Mouse (Mus musculus): ENCODE measurements at regions not wholly inside any gene's neighbourhood (a gene's known extent, or its start where the extent isn't known, plus 50 kb on each side); places are given as distances from the start of the nearest gene placed in this dataset.

DNA sequence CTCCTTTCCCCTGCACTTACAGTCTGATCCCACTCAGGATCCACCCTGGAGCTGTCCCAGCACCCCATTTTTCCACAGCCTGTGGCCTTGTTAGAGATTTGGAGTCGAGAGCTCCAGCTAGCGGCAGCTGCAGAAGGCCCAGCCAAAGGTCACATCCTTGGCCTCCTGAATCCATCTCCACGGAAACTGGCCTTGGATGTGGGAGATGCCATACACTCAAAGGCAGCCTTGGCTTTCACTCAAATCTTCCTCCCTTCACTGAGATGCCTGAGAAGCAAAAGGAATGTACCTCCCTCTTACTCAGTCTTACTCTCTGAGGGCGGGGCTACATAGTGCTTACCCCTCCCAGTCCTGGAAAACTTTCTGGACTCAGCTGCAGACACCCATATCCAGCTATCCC is 56.2 kb upstream of the Ky start:
- DNase-seq (ENCODE audit: low read depth, low spot score): no peak

DNA sequence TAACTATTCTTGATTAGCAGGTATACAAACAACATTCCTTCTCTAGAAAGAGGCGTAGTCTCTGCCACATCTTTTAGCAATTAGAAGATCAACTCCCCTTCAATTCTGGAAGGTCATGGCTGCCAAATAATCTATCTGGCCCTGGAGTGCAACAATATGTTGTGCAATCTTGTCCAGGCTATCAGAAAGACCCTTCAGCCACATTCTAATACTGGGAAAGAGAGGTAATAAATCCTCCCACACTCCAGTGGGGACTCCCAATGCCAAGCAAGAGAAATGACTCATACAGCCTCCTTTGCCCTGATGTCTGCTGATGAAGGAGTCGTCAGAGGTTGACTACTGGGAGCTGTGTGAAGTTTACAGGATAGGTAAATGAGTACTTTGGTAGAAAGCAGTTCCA is 59.5 kb upstream of the Ky start:
- DNase-seq (ENCODE audit: low read depth, low spot score): no peak

DNA sequence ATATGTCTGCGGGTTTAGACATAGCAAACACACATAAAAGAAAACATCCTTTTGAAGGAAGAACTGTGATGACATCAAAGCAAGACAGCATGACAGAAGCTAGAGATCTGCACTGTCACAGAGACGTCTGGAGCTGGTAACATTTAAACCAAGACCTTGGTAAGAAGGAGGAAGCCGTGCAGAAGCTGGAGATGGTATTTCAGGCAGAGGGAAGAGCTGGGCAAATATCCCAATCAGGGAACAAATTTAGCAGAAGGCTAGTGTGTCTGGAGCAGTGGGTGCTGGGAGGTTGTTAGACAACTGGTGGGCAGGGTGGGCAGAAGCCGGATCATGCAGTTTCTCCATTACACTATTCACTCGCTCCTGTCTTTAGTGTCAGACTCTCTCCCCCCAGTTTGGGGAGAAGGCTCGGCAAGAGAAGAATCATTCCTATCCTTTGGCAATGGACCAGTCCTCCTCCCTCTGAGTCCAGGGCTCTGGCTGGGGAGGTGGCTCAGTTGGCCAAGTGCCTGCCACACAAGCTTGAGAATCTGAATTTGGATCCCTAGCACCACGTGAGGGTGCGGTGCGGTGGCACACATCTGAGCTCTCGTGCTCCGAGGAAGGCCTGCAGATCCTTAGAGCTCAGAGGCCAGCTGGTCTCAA is 63.2 kb upstream of the Ky start:
- no peak for DNase-seq (ENCODE audit: low read depth, low spot score)

DNA sequence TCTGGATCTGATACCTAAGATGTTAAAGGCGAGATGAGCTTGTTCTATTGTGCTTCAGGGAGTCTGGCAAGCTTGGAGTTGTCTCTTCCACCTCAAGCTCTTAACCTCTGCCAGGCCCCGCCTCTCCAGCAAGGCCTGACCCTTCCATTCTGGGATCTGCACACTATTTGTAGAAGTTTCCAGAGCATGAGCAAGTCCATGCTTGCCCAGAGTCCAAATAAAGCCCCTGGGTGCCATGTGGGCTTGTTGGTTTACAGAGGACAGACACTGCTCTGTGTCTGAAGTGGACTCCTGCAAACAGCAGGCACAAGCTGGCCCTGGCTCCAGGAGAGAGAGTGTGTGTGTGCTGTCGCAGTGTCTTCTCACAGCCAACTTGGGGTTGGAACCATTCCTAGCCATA is 67.9 kb upstream of the Ky start:
- no peak for DNase-seq (ENCODE audit: low read depth, low spot score)

DNA sequence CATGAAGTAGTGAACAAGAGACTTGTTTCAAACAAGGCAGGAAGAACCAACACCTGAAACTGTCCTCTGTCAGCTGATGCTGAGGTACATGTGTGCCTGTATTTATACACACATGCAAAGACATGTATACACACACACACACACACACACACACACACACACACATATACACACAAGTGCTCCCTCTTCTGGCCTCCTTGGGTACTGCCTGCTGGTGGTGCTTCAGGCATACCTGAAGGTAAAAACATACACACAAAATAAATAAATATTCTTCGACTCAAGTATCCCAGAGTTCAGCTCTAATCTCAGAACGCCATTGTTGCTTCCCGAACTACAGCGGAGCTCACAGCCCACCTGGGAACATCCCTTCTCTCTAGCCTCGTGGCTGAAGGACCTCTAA is 69.2 kb upstream of the Ky start:
- peak; percentile 54 for DNase-seq (ENCODE audit: low read depth, low spot score)

DNA sequence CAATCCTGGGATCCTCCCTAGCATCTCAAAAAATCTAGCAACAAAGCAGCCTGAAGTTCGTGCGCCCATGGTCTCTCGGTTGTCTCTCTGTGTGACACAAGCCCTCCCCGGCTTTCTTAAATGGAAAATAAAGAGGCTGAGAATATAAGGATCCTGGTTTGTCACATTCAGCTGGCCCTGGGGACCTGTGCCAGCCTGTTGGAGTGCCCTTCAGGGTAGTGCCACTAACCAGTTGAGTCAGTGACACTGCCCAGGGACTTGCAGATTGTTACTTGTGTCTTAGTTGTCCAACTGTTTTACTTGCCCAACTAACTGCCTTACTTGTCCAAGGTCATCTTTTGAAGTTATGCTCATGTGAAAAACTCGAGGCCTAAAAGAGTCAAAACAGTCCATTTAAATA is 73.5 kb upstream of the Ephb1 start:
- no peak for DNase-seq (ENCODE audit: low read depth, low spot score)

DNA sequence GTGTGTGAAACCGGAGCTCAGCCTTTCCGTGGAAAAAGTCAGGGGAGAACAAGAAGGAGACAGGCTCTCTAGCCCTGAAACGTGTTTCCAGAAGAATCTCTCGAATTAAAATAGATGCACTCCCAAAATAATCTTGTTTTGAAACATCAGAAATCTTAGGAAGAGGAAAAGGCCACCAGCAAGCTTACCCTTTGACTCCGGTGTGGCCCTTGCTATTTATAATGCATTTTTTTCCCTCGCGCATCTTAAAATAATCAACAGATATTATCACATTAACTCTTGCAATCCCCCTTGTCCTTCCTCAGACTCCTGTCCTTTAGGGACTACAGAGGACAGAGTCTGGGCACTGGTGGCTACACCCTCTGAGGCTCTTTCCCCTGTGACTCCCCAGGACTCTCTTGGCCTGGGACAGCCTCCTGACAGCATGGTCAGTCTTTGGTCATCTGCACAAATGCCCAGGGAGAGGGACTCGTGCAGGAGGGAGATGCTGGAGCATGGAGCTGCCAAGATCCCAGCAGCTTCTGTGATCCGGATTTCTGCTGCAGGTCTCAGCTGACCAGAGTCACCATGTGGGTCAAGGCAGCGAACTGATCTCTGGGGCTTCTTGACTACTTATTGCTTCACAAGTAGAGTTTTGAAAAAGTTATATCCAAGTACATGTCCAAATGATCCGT is 70.3 kb upstream of the Ephb1 start:
- no peak for DNase-seq (ENCODE audit: low read depth, low spot score)

DNA sequence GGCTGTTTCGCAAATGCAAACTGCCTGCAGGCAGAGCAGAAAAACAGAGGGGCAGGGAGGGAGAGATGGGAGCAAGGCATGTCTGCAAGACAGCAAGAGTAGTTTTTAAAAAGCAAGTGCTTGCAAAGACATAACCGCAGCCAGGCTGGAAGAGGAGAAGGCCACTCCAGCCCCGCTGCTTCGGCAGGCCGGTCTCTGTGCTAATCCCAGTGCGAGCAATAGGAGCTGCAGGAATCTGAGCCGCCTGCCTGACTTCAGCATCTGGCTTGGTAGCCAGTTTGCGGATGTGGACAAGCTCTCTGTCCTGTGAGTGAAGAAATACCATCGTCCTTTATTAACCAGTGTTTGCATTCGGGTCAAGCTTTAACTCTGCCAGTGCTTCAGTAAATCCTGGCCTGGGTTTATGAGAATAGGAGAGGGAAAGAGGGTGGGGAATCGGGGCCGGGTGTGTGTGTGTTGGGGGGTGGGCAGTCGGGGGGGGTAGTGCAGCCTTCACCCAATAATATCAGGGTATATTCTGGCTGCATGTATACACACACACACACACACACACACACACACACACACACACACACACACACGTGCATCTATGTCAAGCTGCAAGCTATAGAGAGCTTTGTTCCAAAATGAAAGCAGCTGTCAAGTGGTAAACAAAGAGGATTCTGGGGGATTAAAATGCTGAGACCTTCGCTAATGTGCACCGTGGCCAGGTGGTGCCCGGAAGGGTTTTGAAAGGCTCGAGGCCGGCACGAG is 69.6 kb upstream of the Ephb1 start:
- DNase-seq (ENCODE audit: low read depth, low spot score): peak; percentile 23

DNA sequence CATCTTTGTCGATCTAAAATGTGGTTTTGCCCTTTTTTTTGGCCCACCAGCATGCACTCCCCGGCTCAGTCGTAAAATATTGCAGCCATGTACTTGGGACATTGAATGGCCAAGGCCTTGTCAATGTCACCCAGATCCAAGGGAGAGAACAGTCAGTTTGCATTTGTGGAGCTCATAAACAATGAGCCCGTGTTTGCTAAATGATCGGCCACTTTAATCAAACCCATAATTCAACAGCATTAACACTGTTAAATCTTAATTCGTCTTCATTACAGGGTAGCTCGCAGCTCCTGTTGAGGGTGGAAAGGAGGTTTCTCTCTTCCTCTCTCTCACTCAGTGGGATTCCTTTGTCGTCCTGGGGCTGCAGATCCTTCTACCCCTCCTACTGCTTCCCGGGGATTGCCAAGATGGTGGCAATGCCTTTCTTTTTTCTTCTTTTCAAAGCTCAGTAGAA is 69.0 kb upstream of the Ephb1 start:
- DNase-seq (ENCODE audit: low read depth, low spot score): peak; percentile 34

DNA sequence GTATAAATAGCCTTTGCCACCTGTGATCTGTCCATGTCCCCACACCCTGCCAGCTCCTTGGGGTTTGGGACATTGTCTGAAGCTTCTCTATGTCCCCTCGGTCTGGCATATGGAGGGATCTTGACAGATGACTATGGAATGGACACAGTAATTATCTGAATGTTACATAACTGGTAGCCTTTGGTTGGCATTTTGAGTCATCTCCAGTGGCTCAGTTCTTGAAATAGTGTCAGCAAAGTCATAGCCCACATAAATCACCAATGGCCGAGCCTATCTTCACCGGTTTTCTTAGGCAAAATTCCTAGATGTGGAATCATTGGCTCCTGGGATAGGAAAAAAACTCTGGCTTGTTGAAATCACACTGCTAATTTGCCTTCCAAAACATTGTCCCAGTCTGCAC is 67.3 kb upstream of the Ephb1 start:
- no peak for DNase-seq (ENCODE audit: low read depth, low spot score)

DNA sequence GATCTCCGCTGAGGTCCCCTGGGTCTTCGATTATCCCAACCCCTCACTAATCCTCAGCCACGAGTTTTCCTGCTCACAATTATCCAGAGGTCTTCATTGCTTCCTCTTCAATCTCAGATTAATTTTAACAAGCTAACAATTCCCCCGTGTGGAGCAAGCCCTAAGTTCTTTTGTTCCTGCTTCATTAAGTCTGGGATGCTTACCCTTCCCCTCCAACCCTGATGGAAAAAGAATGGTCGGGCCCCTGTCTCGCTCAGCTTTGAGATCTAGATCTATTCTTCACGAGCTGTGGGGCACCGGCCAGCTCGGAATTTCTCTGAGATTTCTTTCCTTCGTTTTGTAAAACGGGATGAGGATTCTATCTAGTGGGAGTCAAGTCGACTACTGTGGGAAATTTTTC is 65.7 kb upstream of the Ephb1 start:
- no peak for DNase-seq (ENCODE audit: low read depth, low spot score)

DNA sequence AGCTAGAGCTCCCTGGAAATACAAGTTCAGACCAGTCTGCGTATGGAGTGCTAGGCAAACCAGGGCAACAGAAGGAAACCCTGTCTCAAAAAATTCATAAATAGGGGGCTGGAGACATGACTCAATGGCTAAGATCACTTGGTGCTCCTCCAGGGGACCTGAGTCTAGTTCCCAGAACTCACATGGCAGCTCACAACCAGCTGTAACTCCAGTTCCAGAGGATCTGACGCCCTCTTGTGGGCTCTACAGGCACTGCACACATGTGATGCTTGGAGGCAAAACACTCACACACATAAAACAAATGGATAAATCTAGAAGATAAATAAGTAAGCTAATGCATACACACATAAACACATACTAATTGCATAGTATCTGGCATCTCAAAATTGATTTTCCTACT is 59.1 kb upstream of the Ephb1 start:
- peak; percentile 57 for DNase-seq (ENCODE audit: low read depth, low spot score)

DNA sequence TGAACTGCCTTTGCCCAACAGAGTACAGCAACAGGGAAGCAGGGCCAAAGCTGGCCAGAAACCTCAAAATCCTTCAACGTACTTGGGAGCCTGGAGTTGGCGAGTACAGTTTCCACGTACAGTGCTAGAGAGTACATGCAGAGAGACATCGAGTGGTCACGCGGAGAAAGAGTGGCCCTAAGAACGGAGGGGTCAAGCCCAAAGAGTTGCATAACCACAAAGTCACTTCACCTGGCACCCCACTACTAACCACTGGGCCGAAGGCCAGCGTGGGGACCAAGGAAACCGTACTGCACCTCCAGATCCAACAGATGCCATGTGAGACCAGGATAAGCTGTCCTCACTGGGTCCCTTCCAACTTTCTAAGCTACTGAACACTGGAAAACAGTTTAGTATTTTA is 56.2 kb upstream of the Ephb1 start:
- DNase-seq (ENCODE audit: low read depth, low spot score): no peak

DNA sequence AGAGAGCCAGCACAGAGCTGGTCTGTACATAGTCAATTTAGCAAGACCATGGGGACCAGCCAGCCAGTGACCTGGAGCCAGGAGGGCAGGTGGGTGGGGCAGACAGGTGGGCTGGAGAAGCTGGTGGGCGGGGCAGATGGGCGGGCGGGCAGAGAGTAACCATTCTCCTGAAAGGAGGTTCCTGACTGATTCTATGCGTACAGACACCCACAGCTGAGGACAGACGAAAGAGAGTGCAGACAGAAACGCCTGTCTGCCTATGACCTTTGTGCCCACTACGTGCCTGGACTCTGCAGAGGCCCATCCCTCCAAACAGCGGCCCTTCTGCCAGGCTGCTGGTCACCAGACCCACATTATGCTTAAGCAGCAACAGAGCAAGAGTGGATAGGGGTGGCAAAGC is 51.5 kb upstream of the Ephb1 start:
- DNase-seq (ENCODE audit: low read depth, low spot score): no peak
